In the genomic region with DNA sequence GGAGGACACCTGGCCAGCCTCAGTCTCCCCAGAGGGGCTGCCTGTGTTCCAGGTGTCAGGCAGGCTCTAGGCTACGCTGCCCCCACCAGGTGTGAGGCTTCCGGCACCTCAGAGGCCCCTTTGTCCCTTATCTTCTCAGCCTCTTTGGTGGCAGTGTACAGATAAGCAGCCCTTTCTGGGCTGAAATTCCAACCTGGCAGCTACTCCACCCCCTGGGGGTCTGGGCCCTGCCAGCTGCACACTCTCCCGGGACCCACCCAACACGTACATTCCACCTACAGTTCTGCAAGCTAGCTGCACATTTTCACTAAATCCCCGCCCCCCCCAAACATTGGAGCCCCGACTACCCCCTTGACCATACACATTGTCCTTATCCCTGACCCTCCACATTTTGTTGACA, we compare ENCODE assay signal across 1 mouse cellular context.
TF ChIP-seq lines count a peak whose summit lies in the region.

No protein-coding gene starts in this region.

TF ChIP-seq in MEL, 35 proteins besides CTCF, POLR2A, EP300 and RAD21:
- no peak for TF ChIP-seq MEF2A (IDR thresholded peaks at IDR 0.05; ENCODE audit: extremely low read depth, insufficient replicate concordance, low read depth, low read length, poor library complexity, severe bottlenecking)
- peak; percentile 72 for TF ChIP-seq GATA1 (IDR thresholded peaks at IDR 0.05; ENCODE audit: low read depth, low read length)
- no peak for TF ChIP-seq POLR2AphosphoS5 (IDR thresholded peaks at IDR 0.05; ENCODE audit: borderline replicate concordance, low read depth, low read length)
- TF ChIP-seq NRF1 (IDR thresholded peaks at IDR 0.05; ENCODE audit: insufficient read depth, low read depth, low read length, poor library complexity, severe bottlenecking), result no peak
- TF ChIP-seq TCF12 (IDR thresholded peaks at IDR 0.05; ENCODE audit: low read depth, low read length), result peak; percentile 93
- TF ChIP-seq ETS1 (IDR thresholded peaks at IDR 0.05; ENCODE audit: low read depth, low read length), result peak; percentile 55
- no peak for TF ChIP-seq JUND (IDR thresholded peaks at IDR 0.05; ENCODE audit: low read depth, low read length)
- TF ChIP-seq SIN3A (IDR thresholded peaks at IDR 0.05; ENCODE audit: low read length), result 0 out of 2 replicates have a peak, but pooled peaks have one; percentile 11
